Mouse (Mus musculus): ENCODE measurements around the gene Col18a1.

Col18a1 gene

DNA sequence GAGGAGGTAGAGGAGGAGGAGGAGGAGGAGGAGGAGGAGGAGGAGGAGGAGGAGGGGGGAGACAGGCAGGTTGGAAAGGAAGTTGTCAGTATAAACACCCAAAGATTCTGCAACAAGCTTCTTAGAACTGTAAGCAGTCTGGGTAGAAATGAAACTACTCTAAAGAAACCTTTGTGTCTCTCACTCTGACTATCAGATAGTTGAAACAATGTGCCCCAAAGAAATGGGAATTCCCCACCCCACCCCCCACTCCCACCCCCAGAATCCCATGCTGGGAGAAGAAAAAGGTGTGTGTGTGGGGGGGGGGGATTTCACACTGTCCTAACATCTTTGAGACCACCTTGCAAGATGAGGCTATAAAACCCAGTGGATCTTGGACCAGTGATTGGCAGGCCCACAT, 62.0 kb downstream of the Col18a1 start:
- DNase-seq = no peak

DNA sequence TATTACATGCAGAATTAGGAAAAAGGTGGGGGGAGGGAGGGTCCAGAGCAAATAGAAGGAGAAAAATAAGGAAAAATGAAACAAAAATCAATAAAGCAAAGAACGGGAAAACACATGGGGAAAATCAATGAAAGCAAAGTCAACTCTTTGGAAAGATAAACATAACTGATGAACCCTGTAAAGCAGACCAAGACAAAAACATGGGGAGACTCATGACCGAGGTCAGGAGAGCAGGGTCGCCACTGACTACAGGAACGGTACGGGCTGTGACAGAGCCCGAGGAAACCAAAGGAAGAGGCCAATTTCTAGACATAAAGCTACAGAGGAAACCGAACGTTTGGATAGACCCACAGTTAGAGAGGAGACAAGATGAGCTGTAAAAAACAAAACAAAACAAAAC, 62.7 kb downstream of the Col18a1 start:
- DNase-seq = no peak

GRCm38 (mm10) chr10:77099777-77100176, 66.6 kb downstream of the Col18a1 start:
- no peak for DNase-seq

DNA sequence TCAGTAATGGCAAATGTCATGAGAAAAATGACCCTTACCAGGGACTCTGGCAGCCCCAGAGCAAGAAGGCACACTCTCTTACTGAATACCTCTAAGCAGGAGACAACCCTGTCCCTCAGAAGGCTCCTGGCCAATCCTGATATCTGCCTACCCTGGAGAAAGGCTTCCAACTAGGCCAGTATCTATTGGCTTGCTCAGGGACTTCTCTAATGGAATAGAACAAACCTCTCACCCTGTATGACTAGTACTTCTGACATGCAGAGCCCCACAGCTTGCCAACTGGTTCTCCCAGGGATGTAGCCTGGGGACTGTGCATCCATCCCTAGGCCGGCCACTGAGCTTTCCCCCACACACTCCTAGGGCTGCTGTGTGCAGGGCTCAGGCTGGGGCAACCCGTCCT, 67.7 kb downstream of the Col18a1 start:
- no peak for DNase-seq

DNA sequence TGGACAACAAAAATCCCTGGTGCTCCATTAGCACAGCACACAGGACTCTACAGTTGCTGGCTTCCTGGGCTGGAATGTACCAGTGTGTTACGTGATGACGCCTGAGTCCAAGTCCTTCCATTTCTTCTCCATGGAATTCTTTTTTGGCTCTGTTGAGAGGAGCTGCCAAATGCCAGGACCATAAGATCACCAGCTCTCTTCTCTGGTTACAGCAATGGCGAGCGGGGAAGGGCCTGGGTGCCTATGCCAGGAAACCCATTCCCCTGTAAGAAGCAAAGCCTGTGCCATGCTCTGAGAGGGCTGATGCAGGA, 68.5 kb downstream of the Col18a1 start:
- no peak for DNase-seq

GRCm38 (mm10) chr10:77097006-77097889, 69.1 kb downstream of the Col18a1 start:
- DNase-seq = no peak

DNA sequence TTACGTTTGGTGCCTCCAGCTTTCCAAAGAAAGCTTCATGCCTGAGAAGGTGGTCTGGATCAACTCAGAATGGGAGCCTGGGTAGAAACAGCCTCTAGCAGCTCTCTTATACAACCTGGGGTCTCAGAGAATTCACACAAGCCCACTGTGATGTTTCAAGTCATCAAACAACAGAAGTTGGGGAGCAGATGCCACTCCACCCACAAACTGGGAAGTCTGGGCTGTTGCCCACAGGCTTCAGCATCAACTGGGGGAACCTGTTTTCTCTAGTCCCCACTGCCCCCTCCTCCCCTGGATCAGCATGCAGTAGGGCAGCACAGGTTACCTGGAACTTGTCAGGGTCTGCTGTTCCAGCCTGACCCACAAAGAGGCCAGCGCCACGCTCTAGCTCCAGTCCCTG, 70.7 kb downstream of the Col18a1 start:
- DNase-seq = no peak

DNA sequence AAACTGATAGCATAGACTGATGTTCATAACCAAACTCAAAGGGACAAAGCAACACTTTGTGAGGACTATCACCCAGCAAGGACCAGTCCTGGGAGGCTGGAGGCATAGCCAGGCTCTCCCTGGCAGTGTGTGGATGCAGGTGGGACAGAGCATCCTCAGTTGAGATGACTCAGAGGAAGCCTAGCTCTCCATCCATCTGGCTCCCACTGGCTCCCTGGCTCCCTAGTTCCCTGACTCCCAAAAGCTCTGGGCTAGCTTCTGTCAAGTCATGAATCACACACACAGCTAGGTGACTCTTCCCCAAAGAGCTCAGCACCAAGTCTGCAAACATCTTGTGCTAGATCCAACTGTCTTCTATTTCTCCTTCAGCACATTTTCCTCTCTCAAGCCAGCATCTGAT, 72.5 kb downstream of the Col18a1 start:
- DNase-seq = no peak

DNA sequence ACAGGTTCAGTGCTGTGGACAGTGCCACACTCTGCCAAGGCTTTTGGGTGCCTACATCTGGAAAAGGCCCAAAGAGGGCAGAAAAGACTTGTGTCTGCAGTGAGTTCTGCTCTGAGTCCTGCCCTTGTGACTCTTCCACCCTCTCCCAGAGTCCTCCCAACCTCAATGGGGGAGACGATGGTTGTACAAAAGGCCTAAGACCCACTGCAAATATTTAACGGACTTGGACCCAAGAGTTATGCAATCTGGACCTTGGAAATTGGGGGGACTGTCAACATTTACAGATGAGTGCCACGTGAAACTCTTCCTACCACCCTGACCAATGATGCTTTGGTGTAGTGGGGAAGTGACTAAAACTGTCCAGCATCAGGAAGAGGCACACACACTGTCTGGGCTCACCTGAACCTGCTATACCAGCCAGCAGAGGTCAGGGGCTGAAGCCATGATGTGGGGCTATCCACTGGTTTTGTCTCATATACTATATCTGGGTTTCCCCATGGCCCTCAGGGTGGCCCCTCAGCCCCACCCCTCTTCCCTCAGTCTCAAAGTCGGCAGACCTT, 74.7 kb downstream of the Col18a1 start:
- no peak for DNase-seq

DNA sequence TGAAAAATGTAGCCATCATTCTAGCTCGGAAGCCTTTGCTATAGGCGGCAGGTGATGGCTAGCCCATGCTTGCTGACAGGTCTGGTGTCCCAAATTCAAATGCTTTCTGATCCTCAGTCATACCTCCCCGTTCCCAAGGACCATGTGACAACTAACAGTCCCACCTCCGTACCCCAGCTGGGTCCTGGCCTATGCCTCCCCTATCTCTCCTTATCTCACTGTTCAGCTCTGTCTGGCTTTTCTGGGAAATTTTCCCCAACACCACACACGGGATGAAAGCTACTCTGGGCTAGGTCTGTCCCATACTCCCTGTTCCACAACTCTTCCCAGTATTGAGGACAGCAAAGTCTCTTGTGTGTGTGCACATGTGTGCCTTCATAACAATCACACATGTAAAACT, 76.3 kb downstream of the Col18a1 start:
- no peak for DNase-seq

- peak; percentile 53 to 67 for DNase-seq
Observed at GRCm38 (mm10) chr10:77089336-77089735, 77.0 kb downstream of the Col18a1 start.

DNA sequence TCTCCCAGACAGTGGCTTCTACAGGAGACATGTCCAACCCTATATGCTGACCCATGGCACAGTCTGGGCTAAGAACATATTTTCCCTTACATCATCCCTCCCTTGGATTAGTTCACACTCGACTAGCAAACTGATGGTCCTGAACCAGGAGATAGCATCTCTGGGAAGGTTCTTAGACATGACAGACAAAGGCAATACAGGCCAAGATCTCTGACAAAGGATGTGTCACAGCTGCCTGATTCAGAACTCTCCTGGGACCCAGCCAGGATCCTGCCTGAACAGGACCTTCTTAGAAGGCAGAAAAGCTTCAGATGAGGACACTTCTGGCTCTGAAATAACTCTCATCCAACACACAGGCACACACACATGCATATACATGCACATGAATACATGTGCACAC, 81.8 kb downstream of the Col18a1 start:
- peak; percentile 46 to 61 for DNase-seq

GRCm38 (mm10) chr10:77082921-77083320, 83.4 kb downstream of the Col18a1 start:
- DNase-seq = no peak

- peak; percentile 88 to 89 for DNase-seq
Observed at GRCm38 (mm10) chr10:77082453-77082852, 83.9 kb downstream of the Col18a1 start.

DNA sequence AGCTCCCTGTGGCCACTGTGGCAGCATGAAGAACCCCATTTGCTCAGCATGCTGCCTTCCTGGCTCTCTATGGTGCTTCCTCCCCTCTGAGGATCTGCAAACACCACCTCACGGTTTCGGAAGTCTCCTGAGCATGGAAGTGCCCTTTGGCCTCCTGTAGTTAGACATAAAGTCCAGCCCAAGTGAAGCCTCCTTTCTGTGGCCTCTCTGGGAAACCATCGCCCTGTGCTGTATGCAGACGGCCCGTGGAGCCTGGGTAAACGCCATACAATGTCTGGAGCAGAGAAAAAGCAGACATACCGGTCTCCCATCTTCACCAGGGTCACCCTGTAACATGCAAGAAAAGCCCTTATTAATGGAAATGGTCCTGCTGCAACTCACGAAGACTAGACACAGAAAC, 87.4 kb downstream of the Col18a1 start:
- peak; percentile 27 to 59 for DNase-seq

DNA sequence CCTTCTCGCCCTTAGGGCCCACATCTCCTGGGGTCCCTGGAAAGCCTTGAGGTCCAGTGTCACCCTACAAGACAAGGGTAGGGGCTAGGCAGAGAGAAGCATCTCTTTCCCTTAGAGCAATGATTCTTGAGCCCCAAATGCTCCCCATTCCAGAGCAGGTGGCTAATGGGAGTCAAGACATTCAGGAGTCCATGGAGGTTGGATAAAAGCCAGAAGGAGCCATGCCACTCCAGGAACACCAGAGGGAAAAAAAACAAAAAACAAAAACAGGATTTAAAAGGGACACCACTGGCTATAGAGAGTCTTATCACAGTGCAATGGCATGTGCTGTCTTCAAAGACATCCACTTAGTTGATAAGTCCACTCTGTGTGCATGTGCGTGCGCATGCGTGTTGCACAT, 87.9 kb downstream of the Col18a1 start:
- DNase-seq = no peak

- no peak for DNase-seq
Observed at GRCm38 (mm10) chr10:77074276-77074974, 91.9 kb downstream of the Col18a1 start.

DNA sequence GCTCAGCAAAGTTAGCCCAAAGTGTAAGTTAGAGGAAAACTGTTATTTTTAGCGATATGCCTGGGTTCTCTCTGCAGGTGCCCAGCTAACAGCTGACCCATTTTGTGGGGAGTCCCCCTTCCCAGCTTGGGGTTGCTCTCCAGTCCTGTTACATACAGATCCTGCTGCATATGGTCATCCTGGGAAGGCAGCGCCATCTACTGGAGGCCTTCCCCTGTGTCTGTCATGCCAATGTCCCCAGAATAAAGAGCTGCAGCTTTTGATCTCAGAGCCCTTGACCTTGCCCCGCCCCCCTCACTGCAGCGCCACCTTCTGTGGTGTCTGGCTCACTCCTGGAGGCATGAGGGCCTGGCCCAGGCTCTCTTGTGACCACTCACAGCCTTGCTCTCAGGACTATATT, 96.3 kb downstream of the Col18a1 start:
- DNase-seq = peak; percentile 83 to 84

GRCm38 (mm10) chr10:77068469-77068868, 97.9 kb downstream of the Col18a1 start:
- DNase-seq = no peak

DNA sequence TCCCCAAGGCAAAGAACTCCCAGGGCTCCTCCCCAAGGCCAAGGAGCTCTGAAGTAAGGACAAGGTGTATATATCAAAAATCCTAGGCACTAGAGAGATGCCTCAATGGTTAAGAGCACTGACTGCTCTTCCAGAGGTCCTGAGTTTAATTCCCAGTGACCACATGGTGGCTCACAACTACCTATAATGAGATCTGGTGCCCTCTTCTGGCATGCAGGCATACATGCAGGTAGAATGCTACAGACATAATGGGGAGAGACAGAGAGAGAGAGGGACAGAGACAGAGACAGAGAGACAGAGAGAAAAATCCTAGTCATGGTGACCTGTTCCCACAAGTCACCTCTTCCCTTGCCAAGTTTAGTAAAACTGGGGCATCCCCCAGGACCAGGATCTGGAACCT, 101.7 kb downstream of the Col18a1 start:
- DNase-seq = no peak

DNA sequence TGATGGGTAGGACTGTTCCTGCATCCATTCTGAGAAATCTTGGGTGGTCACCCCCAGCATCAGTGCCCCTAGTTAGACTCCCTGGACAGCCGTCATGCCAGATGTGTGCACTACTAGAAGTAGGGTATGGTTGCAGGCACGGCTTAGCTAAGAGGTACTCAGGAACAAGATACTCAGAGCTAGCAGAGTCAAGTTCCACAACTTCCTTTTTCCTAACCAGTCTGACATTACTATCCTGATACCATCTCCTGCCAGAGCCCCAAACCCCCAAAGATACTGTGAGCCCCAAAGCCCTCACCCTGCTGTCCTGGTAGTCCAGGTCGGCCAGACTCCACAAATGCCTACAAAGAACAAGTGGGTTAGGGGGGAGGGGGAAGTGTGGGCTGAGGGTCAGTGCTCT, 102.1 kb downstream of the Col18a1 start:
- DNase-seq = no peak

DNA sequence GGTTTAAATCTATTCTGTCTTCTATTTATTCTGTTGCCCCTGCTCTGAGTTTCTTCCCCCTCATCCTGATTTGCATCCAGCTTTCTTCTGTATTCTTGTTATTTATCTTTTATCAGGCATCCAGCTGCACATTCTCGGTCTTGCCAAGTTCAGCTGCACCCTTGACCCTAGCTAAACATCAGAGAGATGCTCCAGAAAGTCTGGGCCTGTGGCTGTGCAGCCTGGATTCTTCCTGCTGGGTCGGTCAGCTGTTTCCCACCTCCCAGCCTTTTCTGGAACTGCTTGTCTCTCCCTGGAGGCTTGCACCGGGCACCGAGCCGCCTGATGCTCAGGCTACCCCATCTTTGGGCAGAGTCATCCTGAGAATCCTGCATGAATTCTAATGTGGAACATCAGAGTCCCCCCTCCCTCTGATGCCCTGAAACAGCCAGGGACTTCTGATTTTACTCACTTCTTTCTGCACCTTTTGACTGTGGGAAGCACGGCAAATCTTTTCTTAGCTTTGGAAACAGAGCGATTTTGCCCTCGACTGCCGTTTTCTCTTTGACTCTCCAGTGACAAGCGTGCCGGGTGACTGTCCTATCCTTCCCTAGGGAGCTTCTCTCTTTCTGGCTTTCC, 103.8 kb downstream of the Col18a1 start:
- peak; percentile 83 to 84 for DNase-seq

DNA sequence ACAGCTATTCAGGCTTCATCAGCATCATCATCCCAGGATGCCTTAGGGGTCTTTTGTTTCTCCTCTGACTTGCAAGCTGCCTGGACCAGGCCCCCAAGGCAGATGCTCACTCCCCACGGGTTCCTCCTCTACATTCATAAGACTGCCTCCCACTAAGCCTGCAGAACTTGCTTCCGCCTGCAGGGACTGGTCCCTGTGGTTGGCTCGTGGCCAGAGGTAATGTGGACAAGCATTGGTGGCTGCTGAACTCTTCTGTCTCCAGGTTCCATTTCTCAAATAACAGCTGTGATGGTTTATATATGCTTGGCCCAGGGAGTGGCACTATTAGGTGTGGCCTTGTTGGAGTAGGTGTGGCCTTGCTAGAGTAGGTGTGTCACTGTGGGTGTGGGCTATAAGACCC, 104.9 kb downstream of the Col18a1 start:
- DNase-seq = peak; percentile 60 to 68

GRCm38 (mm10) chr10:77056768-77057167, 109.6 kb downstream of the Col18a1 start:
- DNase-seq = no peak

All from kidney, postnatal 4 days (tissue).